Mouse (Mus musculus): ENCODE data around the gene Nme3.
A peak's percentile ranks its signal among the peaks of the same experiment; 100 is the strongest.

Nme3 gene

GRCm38 (mm10) chr17:24881738-24882440 lies 14.4 kb upstream of the Nme3 start:
- DNase-seq (ENCODE audit: low spot score in 2 of 2): no peak

- no peak for DNase-seq (ENCODE audit: low spot score in 2 of 2)
Measured at GRCm38 (mm10) chr17:24884391-24884790, 11.9 kb upstream of the Nme3 start.

- DNase-seq (ENCODE audit: low spot score in 2 of 2): no peak
Measured at GRCm38 (mm10) chr17:24885356-24886133, 10.8 kb upstream of the Nme3 start.

DNA sequence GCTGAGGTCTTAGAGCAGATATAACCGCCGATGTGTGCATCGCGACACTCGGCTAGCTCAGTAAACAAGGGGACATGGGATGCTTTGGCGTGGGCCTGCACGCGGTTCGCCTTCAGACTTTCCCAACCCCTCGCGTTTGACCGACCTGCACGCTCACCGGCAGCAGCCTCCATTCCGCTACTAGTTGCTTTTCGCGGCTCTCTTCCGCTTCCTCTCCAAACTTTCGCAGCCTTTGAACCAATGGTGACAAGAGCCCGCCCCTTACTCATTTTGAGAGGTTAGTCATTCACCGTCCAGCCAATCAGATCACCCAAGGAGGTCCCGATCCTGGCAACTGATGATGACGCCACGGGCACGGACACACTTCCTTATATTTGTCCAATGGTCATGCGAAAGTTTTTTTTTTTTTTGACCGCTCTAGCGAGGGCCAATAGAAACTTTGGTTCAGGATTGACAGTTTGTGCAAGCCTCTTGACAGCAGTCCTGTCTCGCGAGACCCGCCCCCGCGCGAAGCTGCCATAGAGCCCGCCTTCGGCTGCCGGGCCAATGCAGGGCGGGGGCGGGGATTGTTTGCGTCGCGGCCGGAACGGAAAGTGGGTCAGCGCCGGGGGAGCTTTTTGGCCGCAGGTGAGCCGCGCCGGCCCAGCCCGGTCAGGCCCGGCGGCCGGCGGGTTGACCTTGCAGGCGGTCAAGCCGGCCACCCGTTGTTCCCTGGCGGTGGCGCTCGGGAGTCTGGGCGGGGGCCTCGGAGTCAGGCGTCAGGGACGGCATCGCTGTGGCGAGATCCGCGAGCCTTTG lies 10.0 kb upstream of the Nme3 start, which contains the start of the genes Nubp2 and Spsb3:
TSS of gene Nubp2 (minus strand) at position 216 of the 798 bp plus-strand sequence.
TSS of gene Spsb3 (plus strand) at position 510 of the 798 bp plus-strand sequence.
- DNase-seq (ENCODE audit: low spot score in 2 of 2): peak; percentile 95

DNA sequence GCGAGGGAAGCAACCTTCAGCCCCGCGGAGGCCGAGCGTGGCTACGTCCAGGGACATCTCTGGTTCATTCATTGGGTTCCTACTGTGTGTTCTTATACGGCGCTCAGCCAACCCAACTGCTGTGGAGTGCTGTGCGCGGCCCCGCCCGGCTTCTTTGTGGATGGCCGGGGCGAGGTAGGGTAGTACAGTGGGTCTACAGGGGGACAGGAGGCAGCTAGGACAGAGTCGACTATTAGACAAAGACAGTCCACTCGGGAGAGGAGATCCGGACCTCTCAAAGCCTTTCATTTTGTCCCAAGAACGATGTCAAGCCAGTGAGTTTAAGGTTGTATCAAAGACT lies 9.4 kb upstream of the Nme3 start:
- DNase-seq (ENCODE audit: low spot score in 2 of 2): no peak

DNA sequence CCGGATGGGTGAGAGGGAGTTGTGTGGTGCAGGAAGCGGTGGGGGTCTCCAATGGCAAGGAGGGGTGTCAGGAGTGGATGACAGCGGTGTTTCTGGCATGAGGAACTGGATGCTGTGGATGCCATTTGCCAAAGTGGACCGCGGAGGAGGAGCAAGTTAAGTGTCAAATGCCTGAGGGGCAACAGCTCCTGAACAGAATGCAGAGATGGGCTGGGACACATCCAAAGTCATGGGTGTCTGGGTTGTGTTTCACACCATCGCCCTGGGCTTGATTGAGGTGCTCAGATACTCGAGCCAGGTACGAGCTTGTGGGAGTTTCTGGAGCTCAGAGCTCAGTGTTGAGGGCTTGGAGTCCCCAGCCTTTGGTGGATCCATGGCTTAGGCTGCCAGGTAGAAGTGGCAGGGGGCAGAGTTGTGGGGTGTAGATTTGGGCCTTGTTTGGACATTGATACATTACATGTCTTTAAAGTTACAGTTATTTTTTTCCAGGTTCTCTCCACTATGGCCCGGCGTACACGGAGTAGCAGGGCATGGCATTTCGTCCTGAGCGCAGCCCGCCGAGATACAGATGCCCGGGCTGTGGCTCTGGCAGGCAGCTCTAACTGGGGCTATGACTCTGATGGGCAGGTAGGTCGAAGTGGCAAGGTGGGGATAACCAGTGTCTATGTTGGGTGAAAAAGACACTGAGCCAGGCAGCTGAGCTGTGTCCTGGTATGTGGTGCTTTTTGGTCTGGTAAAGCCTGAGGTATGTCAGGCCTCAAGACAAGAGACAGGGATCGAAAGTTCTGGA lies 8.8 kb upstream of the Nme3 start:
- DNase-seq (ENCODE audit: low spot score in 2 of 2): no peak

DNA sequence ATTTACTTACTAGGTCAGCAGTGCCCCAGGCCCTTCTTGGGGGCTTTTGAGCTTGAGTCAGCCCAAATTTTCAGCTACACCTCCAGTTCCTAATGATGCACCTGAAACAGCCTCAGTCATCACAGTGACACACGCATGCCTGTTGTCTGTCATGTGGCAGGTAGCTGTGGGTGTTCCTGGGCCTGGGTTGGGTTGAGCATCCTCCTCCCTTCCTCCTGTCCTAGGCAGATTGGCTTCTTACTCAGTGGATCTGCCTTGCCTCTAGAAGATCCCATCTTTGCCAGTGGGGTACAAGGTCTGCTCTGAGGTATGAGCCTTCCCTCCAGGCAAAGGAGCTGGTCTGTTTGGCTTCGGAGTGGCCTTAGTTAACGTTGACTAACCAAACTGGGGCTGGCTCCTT lies 7.4 kb upstream of the Nme3 start:
- DNase-seq (ENCODE audit: low spot score in 2 of 2): no peak

DNA sequence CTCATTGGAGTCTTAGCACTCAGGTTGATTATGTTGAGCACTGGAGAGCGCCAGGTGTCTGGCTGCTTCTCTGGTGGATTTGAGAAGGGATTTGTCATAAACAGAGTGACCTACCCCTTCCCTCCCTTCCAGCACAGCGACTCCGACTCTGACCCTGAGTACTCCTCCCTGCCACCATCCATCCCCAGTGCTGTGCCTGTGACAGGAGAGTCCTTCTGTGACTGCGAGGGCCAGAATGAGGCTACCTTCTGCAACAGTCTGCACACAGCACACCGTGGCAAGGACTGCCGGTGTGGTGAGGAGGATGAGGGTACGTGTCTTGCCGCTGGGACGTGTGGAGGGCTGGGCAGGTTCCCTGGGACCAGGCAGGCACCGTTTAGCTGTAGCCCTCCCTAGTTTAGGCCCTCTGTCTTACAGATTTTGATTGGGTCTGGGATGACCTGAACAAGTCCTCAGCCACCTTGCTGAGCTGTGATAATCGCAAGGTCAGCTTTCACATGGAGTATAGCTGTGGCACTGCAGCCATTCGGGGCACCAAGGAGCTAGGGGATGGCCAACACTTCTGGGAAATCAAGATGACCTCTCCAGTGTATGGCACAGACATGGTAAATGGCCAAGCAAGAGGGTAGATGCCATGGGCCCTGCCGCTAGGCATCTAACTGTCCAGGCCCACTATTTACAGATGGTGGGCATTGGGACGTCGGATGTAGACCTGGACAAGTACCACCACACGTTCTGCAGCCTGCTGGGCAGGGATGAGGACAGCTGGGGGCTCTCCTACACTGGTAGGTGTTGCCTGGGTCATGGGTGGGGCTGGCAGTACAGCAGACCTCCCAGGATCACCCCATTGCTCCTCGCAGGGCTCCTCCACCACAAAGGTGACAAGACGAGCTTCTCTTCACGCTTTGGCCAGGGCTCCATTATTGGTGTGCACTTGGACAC lies 5.9 kb upstream of the Nme3 start:
- DNase-seq (ENCODE audit: low spot score in 2 of 2): no peak

DNA sequence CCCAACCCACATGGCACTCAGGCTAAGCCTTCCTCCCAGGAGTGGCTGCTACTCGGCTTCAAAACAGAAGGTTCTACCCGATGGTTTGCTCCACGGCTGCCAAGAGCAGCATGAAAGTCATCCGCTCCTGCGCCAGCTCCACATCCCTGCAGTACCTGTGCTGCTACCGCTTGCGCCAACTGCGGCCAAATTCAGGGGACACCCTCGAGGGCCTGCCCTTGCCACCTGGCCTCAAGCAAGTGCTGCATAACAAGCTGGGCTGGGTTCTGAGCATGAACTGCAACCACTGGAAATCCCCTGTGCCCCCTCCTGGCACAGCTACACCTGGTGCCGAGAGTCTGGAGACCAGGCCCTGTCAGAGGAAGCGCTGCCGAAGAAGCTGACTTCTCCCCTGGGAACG lies 5.0 kb upstream of the Nme3 start:
- DNase-seq (ENCODE audit: low spot score in 2 of 2): no peak

GRCm38 (mm10) chr17:24892785-24893184 lies 3.5 kb upstream of the Nme3 start:
- DNase-seq (ENCODE audit: low spot score in 2 of 2): no peak

- DNase-seq (ENCODE audit: low spot score in 2 of 2): no peak
Measured at GRCm38 (mm10) chr17:24893276-24893675, 3.0 kb upstream of the Nme3 start.

DNA sequence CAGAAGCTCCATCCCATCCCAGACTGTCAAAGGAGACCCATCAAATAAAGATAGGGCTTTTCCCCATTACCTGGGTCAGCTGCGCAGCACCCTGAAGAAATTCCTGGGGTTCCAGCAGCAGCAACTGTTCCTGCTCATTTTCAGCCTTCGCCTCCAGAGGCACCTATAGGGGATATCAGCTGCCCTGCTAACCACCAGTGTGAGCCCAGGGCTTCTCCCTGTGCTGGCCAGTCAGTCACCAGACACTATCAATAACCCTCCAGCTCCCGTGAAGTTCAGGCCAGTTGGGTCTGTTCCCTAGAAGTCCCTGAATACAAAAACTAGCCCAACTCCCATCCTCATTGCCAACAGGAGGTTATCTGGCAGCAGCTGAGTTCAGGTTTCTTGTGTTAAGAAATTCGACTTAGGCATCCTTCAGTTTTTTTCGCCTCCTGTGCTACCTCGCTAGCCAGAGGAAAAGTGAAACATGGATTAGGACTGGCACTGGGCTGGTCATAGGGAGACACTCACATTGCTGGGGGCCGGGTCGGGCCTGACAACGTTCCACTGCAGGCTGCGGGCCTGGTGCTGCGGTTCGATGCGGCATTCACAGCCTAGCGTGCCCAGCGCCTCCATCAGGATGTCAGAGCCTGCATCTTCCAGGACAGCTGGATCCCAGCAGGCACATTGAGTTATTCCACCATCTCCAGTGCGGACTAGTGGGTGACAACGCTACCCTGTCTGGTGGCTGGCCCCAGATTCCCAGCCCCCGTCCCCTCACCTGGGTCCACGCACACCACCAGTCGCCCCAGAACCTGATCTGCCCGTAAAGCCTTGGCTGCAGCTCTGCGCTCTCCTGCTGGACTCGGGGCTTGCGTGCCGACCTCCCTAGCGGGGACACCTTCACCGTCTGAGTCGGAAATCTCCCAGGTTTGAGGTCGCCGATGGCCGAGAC lies 2.0 kb upstream of the Nme3 start:
- no peak for DNase-seq (ENCODE audit: low spot score in 2 of 2)

- DNase-seq (ENCODE audit: low spot score in 2 of 2): peak; percentile 79 to 84
Measured at GRCm38 (mm10) chr17:24894995-24895547, 1.2 kb upstream of the Nme3 start, which contains the start of the genes Eme2 and Mrps34. Eme2 (minus strand) TSS chr17:24895087. Mrps34 (plus strand) TSS chr17:24895116.

DNA sequence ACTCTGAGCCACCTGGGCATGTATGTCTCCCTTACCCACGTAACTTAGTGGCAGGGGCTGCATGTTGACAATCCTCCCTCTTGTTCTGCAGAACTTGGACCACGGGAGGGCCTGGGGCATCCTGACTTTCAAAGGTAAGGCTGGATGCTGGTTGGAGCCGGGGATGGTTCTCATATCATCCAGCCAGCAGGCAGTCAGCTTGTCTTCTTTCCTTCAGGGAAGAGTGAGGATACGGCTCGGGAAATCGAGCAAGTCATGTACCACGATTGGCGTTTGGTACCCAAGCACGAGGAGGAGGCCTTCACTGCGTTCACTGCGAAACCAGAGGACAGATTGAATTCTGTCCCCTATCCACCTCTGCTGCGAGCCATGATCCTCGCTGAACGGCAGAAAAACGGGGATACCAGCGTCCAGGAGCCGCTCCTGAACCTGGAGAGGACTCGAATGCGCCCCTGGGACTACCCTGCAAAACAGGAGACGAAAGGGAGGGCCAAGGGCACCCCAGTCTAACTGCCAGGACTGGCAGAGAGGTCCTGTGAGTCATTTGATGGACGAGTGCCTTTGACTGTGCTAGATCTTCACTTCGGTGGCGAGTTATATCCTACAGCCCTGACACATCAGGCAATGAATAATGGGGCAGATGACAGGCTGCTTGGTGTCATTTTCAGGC lies 594 bp upstream of the Nme3 start:
- DNase-seq (ENCODE audit: low spot score in 2 of 2): no peak

DNA sequence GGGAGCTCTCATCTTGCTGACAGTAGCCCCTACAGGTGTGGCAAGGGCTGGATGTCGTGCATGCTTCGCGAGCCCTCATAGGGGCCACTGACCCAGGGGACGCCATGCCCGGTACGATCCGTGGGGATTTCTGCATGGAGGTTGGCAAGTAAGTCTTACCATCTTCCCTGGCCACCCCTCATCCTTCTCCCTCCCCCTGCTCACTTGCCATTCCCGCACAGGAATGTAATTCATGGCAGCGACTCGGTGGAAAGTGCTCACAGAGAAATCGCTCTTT lies 631 bp downstream of the Nme3 start:
- no peak for DNase-seq (ENCODE audit: low spot score in 2 of 2)

- DNase-seq (ENCODE audit: low spot score in 2 of 2): no peak
Measured at GRCm38 (mm10) chr17:24897600-24897999, 1.3 kb downstream of the Nme3 start.

DNA sequence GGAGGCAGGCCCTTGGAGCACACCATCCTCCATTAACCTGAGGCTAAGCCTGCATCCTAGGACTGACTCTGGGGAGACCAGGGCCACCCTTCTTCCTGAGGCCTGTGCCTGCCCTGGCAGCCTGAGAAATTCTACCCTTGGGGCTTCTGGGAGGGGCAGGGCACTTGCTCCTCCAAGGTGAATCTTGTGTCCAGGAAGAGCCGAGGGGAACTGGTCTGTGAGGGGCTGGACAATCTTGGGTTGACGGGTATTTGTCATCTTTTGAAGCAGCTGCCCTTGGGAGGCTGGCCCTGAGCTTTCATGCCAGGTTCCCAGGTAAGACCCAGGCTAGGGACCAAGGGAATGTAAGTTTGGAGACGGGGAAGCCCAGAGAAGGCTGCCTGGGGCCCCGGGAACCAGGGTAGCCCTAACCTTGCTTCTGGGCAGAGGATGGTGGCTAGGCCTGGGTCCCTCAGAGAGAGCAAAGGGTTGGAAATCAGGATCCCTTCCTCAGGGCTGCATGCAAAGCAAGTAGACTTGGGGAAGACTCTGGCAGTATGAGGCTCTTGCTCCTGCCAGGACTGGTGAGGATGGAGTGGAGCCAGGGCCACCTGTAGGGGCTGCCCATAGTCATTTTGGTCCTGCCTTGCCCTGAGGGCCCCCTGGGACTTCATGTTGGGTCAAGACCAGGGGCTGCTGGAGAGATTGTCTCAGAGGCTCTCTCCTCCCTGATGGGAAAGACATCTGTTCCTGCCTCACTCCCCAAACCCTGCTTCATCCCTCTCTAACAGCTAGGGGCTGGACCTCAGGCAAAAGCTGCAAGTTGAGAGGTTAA lies 1.9 kb downstream of the Nme3 start:
- DNase-seq (ENCODE audit: low spot score in 2 of 2): no peak

- no peak for DNase-seq (ENCODE audit: low spot score in 2 of 2)
Measured at GRCm38 (mm10) chr17:24899153-24899552, 2.9 kb downstream of the Nme3 start.

Data from urinary bladder, postnatal 36 days (tissue).